Mouse (Mus musculus) layer of hippocampus, adult 18-20 months (tissue): ENCODE results near the gene Abcb1a. TPM values are rescaled to one million over a fixed set of nuclear protein-coding genes. Genes with fewer than 3 reads are reported as not detected.
"Not testable (repeated sequence)": the region's sequence is repeated elsewhere in the genome, so short reads cannot be mapped to it uniquely, and the experiment has no call there.

ENCODE experiments used
- DNase-seq, 2 experiments: peaks; one replicate each; pipeline ENCODE4 v3.0.0; 2022; ENCODE audit warnings: low spot score in 2 of 2
- total RNA-seq, 2 experiments: library from RNA; stranded (reverse); gene quantifications; 2 replicates each; pipeline ENCODE4 v1.2.3; 2021

Abcb1a gene
- total RNA-seq, 2 experiments from 2014 or later: 14.1 to 14.2 TPM

GRCm38 (mm10) chr5:8722867-8723266 lies 63.0 kb downstream of the Abcb1a start:
- no peak for DNase-seq

GRCm38 (mm10) chr5:8727760-8728159 lies 67.9 kb downstream of the Abcb1a start:
- no peak for DNase-seq

GRCm38 (mm10) chr5:8732639-8733038 lies 72.8 kb downstream of the Abcb1a start:
- no peak for DNase-seq

GRCm38 (mm10) chr5:8733307-8733706 lies 73.4 kb downstream of the Abcb1a start:
- DNase-seq: not testable (repeated sequence)

DNA sequence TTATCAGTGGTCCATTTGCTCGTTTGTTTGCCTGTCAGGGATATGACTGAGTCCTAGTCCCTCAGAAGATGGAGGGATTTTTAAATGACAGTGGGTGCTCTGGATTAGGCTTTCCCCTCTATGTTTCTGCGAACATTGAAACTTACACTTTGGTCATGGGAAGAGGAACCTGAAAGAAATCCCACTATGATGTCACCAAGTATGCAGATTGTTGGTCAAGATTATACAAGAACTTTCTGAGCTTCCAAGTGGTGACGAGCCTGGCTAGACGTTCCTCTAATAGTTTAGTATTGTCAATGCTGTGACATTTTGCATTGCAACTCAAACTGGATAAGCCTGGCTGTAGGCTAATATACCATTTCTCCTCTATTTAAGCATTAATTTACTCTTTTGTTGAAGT lies 76.5 kb downstream of the Abcb1a start:
- DNase-seq: no peak

GRCm38 (mm10) chr5:8737062-8737461 lies 77.2 kb downstream of the Abcb1a start:
- no peak for DNase-seq

DNA sequence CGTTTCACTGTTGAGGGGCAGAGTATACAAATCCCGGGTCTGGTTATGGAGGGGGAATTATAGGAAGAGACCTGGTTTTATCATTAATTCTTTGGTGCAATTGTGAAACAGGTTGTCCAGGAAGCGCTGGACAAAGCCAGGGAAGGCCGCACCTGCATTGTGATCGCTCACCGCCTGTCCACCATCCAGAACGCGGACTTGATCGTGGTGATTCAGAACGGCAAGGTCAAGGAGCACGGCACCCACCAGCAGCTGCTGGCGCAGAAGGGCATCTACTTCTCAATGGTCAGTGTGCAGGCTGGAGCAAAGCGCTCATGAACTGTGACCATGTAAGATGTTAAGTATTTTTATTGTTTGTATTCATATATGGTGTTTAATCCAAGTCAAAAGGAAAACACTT lies 87.4 kb downstream of the Abcb1a start:
- DNase-seq: not testable (repeated sequence)

DNA sequence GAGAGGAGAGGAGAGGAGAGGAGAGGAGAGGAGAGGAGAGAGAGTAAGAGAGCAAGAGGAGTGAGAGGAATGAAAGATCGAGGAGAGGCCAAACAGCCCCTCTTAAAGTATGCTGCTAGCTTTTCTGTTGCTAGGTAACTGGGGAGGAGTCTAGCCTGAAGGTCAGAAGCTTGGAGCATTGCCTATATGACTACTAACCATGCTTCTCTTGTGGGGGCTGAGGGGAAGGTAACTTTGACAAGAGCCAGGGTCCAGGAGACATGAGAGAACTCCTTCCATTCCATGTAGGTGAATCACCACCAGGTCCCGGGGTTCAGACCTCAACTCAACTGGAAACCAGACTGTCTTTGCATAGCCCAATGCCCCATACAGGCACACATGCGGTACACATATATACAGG lies 113.0 kb downstream of the Abcb1a start:
- no peak for DNase-seq

DNA sequence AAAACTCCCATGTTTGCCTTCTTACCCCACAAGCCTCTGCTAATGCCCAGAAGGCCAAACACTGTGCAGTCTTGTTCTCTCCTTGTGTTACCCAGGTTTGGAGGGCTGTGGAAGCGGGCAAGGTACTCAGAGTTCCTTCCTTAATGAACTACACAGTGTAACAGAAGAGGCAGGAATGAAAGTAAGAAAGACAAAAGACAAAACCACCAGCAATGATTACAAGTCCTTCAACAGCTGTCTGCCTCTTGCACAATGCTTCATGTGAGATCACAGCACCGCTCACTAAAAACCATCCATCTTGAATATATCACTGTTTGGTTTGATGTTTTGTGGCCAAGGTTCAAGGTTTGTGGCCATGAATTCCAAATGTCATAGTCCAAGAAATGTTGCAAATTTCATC lies 118.4 kb downstream of the Abcb1a start:
- no peak for DNase-seq

DNA sequence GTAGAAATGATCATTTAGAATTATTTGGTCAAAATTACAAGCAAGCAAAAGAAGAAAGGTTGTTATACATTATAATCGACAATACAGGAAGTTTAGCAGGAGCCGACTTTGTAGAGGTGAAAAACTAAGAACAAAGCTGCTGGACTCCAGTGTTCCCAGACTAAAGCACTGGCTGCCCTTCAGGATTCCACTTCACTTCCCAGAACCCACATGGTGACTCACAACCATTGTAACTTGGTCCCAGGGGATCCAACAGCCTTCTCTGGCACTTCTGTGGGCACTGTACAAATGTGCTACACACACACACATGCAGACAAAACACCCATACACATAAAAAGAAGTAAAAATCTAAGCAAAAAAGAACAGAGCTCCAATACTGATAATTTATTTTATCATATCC lies 118.9 kb downstream of the Abcb1a start:
- no peak for DNase-seq

DNA sequence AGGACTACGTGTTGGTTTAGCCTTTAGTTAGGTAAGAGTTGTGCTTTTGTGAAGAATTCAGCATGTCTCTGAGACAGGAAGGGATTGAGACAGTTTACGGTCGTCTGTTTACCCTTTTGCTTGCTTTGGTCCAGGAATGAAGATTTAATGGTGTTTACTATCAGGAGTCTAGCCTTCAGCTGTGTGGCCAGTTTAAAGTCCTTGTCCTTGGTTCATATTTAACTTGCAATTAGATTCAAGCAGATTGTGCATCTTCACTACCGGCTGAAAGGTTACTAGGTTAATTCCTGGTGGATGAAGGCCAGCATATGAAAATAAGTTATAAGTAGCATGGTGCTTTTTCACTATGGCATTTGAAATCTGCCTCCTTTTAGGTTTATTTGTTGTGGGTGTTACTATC lies 132.4 kb downstream of the Abcb1a start:
- no peak for DNase-seq

Other genes with a start within 250 kb of the Abcb1a start
- gene Dbf4, start 237.4 kb upstream of the Abcb1a start, total RNA-seq: 1 to 10 TPM; 1.1 to 1.4 TPM
- gene Slc25a40, start 237.2 kb upstream of the Abcb1a start, total RNA-seq: 10 to 100 TPM; 11.5 to 12.2 TPM
- 10 to 100 TPM; 30.8 to 31.7 TPM for gene Rundc3b, start 37.1 kb upstream of the Abcb1a start, total RNA-seq
- 1 to 10 TPM; 2.8 to 3.6 TPM for gene Abcb1b, start 138.1 kb downstream of the Abcb1a start, total RNA-seq
- gene Abcb4, start 233.6 kb downstream of the Abcb1a start, total RNA-seq: 1 to 10 TPM; 5.3 to 5.9 TPM